Mouse (Mus musculus): ENCODE results near the gene 1700102P08Rik. TPM values are rescaled to one million over a fixed set of nuclear protein-coding genes. Genes with fewer than 3 reads are reported as not detected.

The 1700102P08Rik gene
- total and polyA plus RNA-seq, 3 experiments, result 0.21 to 0.26 TPM; not detected in 1

GRCm38 (mm10) chr9:108381382-108381781, 11.2 kb upstream of the 1700102P08Rik start:
- DNase-seq (ENCODE audit: extremely low read depth), result no peak
- Histone ChIP-seq H3K9ac (ENCODE audit: insufficient read depth, low read depth) (no peak overlapping the region), H3K9me3 (replicated peaks; ENCODE audit: low read length) (no peaks in the 10 kb centered on the region), H3K4me1 (ENCODE audit: control insufficient read depth in 1 of 2, insufficient read depth in 2 of 2) (no peaks in the 10 kb centered on the region), H3K79me2 (replicated peaks; ENCODE audit: control insufficient read depth, extremely low read depth, insufficient read depth, poor library complexity, severe bottlenecking) (no peaks in the 10 kb centered on the region), H3K27ac (ENCODE audit: insufficient read depth, low read depth) (no peak overlapping the region), H3K4me2 (ENCODE audit: insufficient read depth, low read depth, poor library complexity, severe bottlenecking) (no peak overlapping the region), H3K27me3 (replicated peaks) (no peaks in the 10 kb centered on the region), H3K36me3 (replicated peaks in 1 of 2; ENCODE audit: control insufficient read depth in 1 of 2, insufficient read depth in 1 of 2, low read length in 1 of 2) (peaks cover 66 to 88% of the 10 kb centered on the region in 2 experiments), H3K4me3 (replicated peaks in 1 of 3; ENCODE audit: low read depth in 2 of 3, low read length in 2 of 3, poor library complexity in 1 of 3) (no peak overlapping the region)
- in situ Hi-C loops (cut with MboI; ENCODE audit: low pct_ligation_motif_present, low pct_unique_long_range_greater_than_20kb, low sequenced_read_pairs) (no loop called here), dilution Hi-C loops (cut with MboI; ENCODE audit: extremely low pct_ligation_motif_present, extremely low pct_unique_long_range_greater_than_20kb, low sequenced_read_pairs) (no loop called here)
- TF ChIP-seq JUN (IDR thresholded peaks at IDR 0.05; ENCODE audit: insufficient read depth, low read depth, low read length) (no peak), ZNF384 (IDR thresholded peaks at IDR 0.05; ENCODE audit: low read depth, low read length) (no peak), NRF1 (IDR thresholded peaks at IDR 0.05; ENCODE audit: low read depth, low read length) (no peak), ZC3H11A (IDR thresholded peaks at IDR 0.05; ENCODE audit: low read depth, low read length) (no peak), NELFE (IDR thresholded peaks at IDR 0.05; ENCODE audit: low read depth, low read length) (no peak), CHD2 (IDR thresholded peaks at IDR 0.05; ENCODE audit: low read length) (no peak), SIN3A (IDR thresholded peaks at IDR 0.05; ENCODE audit: low read length) (no peak), GABPA (IDR thresholded peaks at IDR 0.05; ENCODE audit: insufficient replicate concordance, low read depth, low read length) (no peak), CTCF (conservative IDR thresholded peaks at IDR 0.05 in 1 of 2, IDR thresholded peaks at IDR 0.05 in 1 of 2; ENCODE audit: low read depth in 2 of 2, low read length in 2 of 2) (no peak), MYC (IDR thresholded peaks at IDR 0.05; ENCODE audit: low read depth, low read length) (no peak), PAX5 (IDR thresholded peaks at IDR 0.05; ENCODE audit: low read length) (no peak), MEF2A (IDR thresholded peaks at IDR 0.05; ENCODE audit: borderline replicate concordance, low read depth, low read length) (no peak), ELF1 (IDR thresholded peaks at IDR 0.05; ENCODE audit: low read depth, low read length) (no peak), MAFK (IDR thresholded peaks at IDR 0.05; ENCODE audit: insufficient replicate concordance, low read length) (no peak), EP300 (IDR thresholded peaks at IDR 0.05; ENCODE audit: low read length) (no peak), IRF4 (IDR thresholded peaks at IDR 0.05; ENCODE audit: low read depth, low read length) (no peak), RAD21 (IDR thresholded peaks at IDR 0.05; ENCODE audit: low read depth, low read length) (no peak), POLR2AphosphoS2 (IDR thresholded peaks at IDR 0.05; ENCODE audit: low read depth, low read length) (no peak)

GRCm38 (mm10) chr9:108385006-108385405, 7.6 kb upstream of the 1700102P08Rik start:
- Histone ChIP-seq H3K4me3 (replicated peaks in 1 of 3; ENCODE audit: low read depth in 2 of 3, low read length in 2 of 3, poor library complexity in 1 of 3) (no peak overlapping the region), H3K27ac (ENCODE audit: insufficient read depth, low read depth) (no peak overlapping the region), H3K79me2 (replicated peaks; ENCODE audit: control insufficient read depth, extremely low read depth, insufficient read depth, poor library complexity, severe bottlenecking) (no peaks in the 10 kb centered on the region), H3K9ac (ENCODE audit: insufficient read depth, low read depth) (no peak overlapping the region), H3K27me3 (replicated peaks) (no peaks in the 10 kb centered on the region), H3K36me3 (replicated peaks in 1 of 2; ENCODE audit: control insufficient read depth in 1 of 2, insufficient read depth in 1 of 2, low read length in 1 of 2) (peaks cover 68 to 88% of the 10 kb centered on the region in 2 experiments), H3K4me1 (ENCODE audit: control insufficient read depth in 1 of 2, insufficient read depth in 2 of 2) (no peaks in the 10 kb centered on the region), H3K4me2 (ENCODE audit: insufficient read depth, low read depth, poor library complexity, severe bottlenecking) (no peak overlapping the region), H3K9me3 (replicated peaks; ENCODE audit: low read length) (no peaks in the 10 kb centered on the region)
- dilution Hi-C loops (cut with MboI; ENCODE audit: extremely low pct_ligation_motif_present, extremely low pct_unique_long_range_greater_than_20kb, low sequenced_read_pairs) (no loop called here), in situ Hi-C loops (cut with MboI; ENCODE audit: low pct_ligation_motif_present, low pct_unique_long_range_greater_than_20kb, low sequenced_read_pairs) (no loop called here)
- no peak for TF ChIP-seq NELFE (IDR thresholded peaks at IDR 0.05; ENCODE audit: low read depth, low read length)
- DNase-seq (ENCODE audit: extremely low read depth), result no peak
